Mouse (Mus musculus): ENCODE measurements around the gene Gm11639. TPM values are rescaled to one million over a fixed set of nuclear protein-coding genes. Genes with fewer than 3 reads are reported as not detected.

Gene Gm11639
- polyA plus RNA-seq, 1 experiment from 2014 or later = 0.16 TPM

GRCm38 (mm10) chr11:104661106-104661505 is 24.4 kb upstream of the Gm11639 start:
- no peak for ATAC-seq (ENCODE audit: low FRiP score)
- Histone ChIP-seq H3K27me3 (no peaks in the 10 kb centered on the region), H3K27ac (no peak overlapping the region), H3K9ac (no peak overlapping the region), H3K36me3 (no peaks in the 10 kb centered on the region), H3K4me2 (no peak overlapping the region), H3K4me1 (replicated peaks) (no peaks in the 10 kb centered on the region), H3K4me3 (no peak overlapping the region), H3K9me3 (no peaks in the 10 kb centered on the region)
- 89% methylated on average over 5 of the region's 5 CpGs for WGBS

GRCm38 (mm10) chr11:104661531-104662205 is 23.8 kb upstream of the Gm11639 start:
- Histone ChIP-seq H3K27me3 (no peaks in the 10 kb centered on the region), H3K27ac (no peak overlapping the region), H3K4me2 (no peak overlapping the region), H3K9me3 (no peaks in the 10 kb centered on the region), H3K4me3 (no peak overlapping the region), H3K4me1 (replicated peaks) (no peaks in the 10 kb centered on the region), H3K9ac (no peak overlapping the region), H3K36me3 (no peaks in the 10 kb centered on the region)
- no peak for ATAC-seq (ENCODE audit: low FRiP score)
- WGBS = 85% methylated on average over 20 of the region's 20 CpGs

GRCm38 (mm10) chr11:104662573-104662972 is 22.9 kb upstream of the Gm11639 start:
- Histone ChIP-seq H3K27ac (no peak overlapping the region), H3K9ac (no peak overlapping the region), H3K4me3 (no peak overlapping the region), H3K36me3 (no peaks in the 10 kb centered on the region), H3K4me2 (no peak overlapping the region), H3K4me1 (replicated peaks) (no peaks in the 10 kb centered on the region), H3K27me3 (no peaks in the 10 kb centered on the region), H3K9me3 (no peaks in the 10 kb centered on the region)
- no peak for ATAC-seq (ENCODE audit: low FRiP score)
- WGBS = 94% methylated on average over 11 of the region's 11 CpGs

- no peaks in the 10 kb centered on the region for H3K36me3 ChIP-seq
- H3K27ac ChIP-seq = no peak overlapping the region
- 81% methylated on average over 6 of the region's 6 CpGs for WGBS
- no peak overlapping the region for H3K4me2 ChIP-seq
- H3K4me1 ChIP-seq (replicated peaks) = no peaks in the 10 kb centered on the region
- H3K27me3 ChIP-seq = no peaks in the 10 kb centered on the region
- H3K9ac ChIP-seq = no peak overlapping the region
- no peaks in the 10 kb centered on the region for H3K9me3 ChIP-seq
- ATAC-seq (ENCODE audit: low FRiP score) = no peak
- H3K4me3 ChIP-seq = no peak overlapping the region
Observed at GRCm38 (mm10) chr11:104663241-104663877, 22.1 kb upstream of the Gm11639 start.

GRCm38 (mm10) chr11:104663878-104664261 is 21.6 kb upstream of the Gm11639 start:
- no peak for ATAC-seq (ENCODE audit: low FRiP score)
- Histone ChIP-seq H3K36me3 (no peaks in the 10 kb centered on the region), H3K4me1 (replicated peaks) (no peaks in the 10 kb centered on the region), H3K4me2 (no peak overlapping the region), H3K9me3 (no peaks in the 10 kb centered on the region), H3K9ac (no peak overlapping the region), H3K4me3 (no peak overlapping the region), H3K27ac (no peak overlapping the region), H3K27me3 (no peaks in the 10 kb centered on the region)
- WGBS = 86% methylated on average over 3 of the region's 3 CpGs

GRCm38 (mm10) chr11:104664441-104664840 is 21.1 kb upstream of the Gm11639 start:
- H3K9me3 ChIP-seq = no peaks in the 10 kb centered on the region
- H3K4me1 ChIP-seq (replicated peaks) = no peaks in the 10 kb centered on the region
- no peak overlapping the region for H3K4me3 ChIP-seq
- H3K4me2 ChIP-seq = no peak overlapping the region
- H3K36me3 ChIP-seq = no peaks in the 10 kb centered on the region
- no peak overlapping the region for H3K27ac ChIP-seq
- H3K27me3 ChIP-seq = no peaks in the 10 kb centered on the region
- ATAC-seq (ENCODE audit: low FRiP score) = no peak
- H3K9ac ChIP-seq = no peak overlapping the region

GRCm38 (mm10) chr11:104667399-104667798 is 18.1 kb upstream of the Gm11639 start:
- H3K4me2 ChIP-seq = no peak overlapping the region
- no peaks in the 10 kb centered on the region for H3K4me1 ChIP-seq (replicated peaks)
- ATAC-seq (ENCODE audit: low FRiP score) = no peak
- 81% methylated on average over 5 of the region's 5 CpGs for WGBS
- H3K36me3 ChIP-seq = no peaks in the 10 kb centered on the region
- no peaks in the 10 kb centered on the region for H3K9me3 ChIP-seq
- no peak overlapping the region for H3K9ac ChIP-seq
- H3K4me3 ChIP-seq = no peak overlapping the region
- no peak overlapping the region for H3K27ac ChIP-seq
- no peaks in the 10 kb centered on the region for H3K27me3 ChIP-seq

- no peak overlapping the region for H3K27ac ChIP-seq
- H3K36me3 ChIP-seq = no peaks in the 10 kb centered on the region
- no peaks in the 10 kb centered on the region for H3K9me3 ChIP-seq
- no peaks in the 10 kb centered on the region for H3K4me1 ChIP-seq (replicated peaks)
- WGBS = 76% methylated on average over 4 of the region's 4 CpGs
- H3K27me3 ChIP-seq = no peaks in the 10 kb centered on the region
- H3K4me2 ChIP-seq = no peak overlapping the region
- H3K9ac ChIP-seq = no peak overlapping the region
- H3K4me3 ChIP-seq = no peak overlapping the region
- no peak for ATAC-seq (ENCODE audit: low FRiP score)
Observed at GRCm38 (mm10) chr11:104673412-104673811, 12.1 kb upstream of the Gm11639 start.

- H3K4me2 ChIP-seq = no peak overlapping the region
- no peaks in the 10 kb centered on the region for H3K9me3 ChIP-seq
- no peak for ATAC-seq (ENCODE audit: low FRiP score)
- 94% methylated on average over 11 of the region's 11 CpGs for WGBS
- no peak overlapping the region for H3K27ac ChIP-seq
- H3K36me3 ChIP-seq = no peaks in the 10 kb centered on the region
- H3K27me3 ChIP-seq = no peaks in the 10 kb centered on the region
- no peak overlapping the region for H3K4me3 ChIP-seq
- no peaks in the 10 kb centered on the region for H3K4me1 ChIP-seq (replicated peaks)
- no peak overlapping the region for H3K9ac ChIP-seq
Observed at GRCm38 (mm10) chr11:104674768-104675167, 10.7 kb upstream of the Gm11639 start.

- Histone ChIP-seq H3K27ac (no peak overlapping the region), H3K9me3 (no peaks in the 10 kb centered on the region), H3K27me3 (no peaks in the 10 kb centered on the region), H3K9ac (no peak overlapping the region), H3K4me2 (no peak overlapping the region), H3K4me3 (no peak overlapping the region), H3K36me3 (no peaks in the 10 kb centered on the region), H3K4me1 (replicated peaks) (no peaks in the 10 kb centered on the region)
- 92% methylated on average over 6 of the region's 6 CpGs for WGBS
- no peak for ATAC-seq (ENCODE audit: low FRiP score)
Observed at GRCm38 (mm10) chr11:104693235-104693634, 7.7 kb downstream of the Gm11639 start.

- Histone ChIP-seq H3K4me2 (peak overlapping the region; percentile 17; the same call in 1 of the 2 replicates), H3K4me3 (no peak overlapping the region), H3K9me3 (no peaks in the 10 kb centered on the region), H3K36me3 (no peaks in the 10 kb centered on the region), H3K27me3 (no peaks in the 10 kb centered on the region), H3K4me1 (replicated peaks) (no peaks in the 10 kb centered on the region), H3K27ac (no peak overlapping the region), H3K9ac (no peak overlapping the region)
- 66% methylated on average over 15 of the region's 15 CpGs for WGBS
- no peak for ATAC-seq (ENCODE audit: low FRiP score)
Observed at GRCm38 (mm10) chr11:104704097-104704496, 18.6 kb downstream of the Gm11639 start.

- H3K27ac ChIP-seq = no peak overlapping the region
- no peak overlapping the region for H3K4me3 ChIP-seq
- H3K27me3 ChIP-seq = no peaks in the 10 kb centered on the region
- WGBS = 70% methylated on average over 2 of the region's 2 CpGs
- H3K4me2 ChIP-seq = no peak overlapping the region
- H3K9me3 ChIP-seq = no peaks in the 10 kb centered on the region
- no peak for ATAC-seq (ENCODE audit: low FRiP score)
- H3K36me3 ChIP-seq = no peaks in the 10 kb centered on the region
- H3K4me1 ChIP-seq (replicated peaks) = no peaks in the 10 kb centered on the region
- H3K9ac ChIP-seq = no peak overlapping the region
Observed at GRCm38 (mm10) chr11:104707084-104707483, 21.6 kb downstream of the Gm11639 start.

- Histone ChIP-seq H3K27ac (no peak overlapping the region), H3K4me1 (replicated peaks) (no peaks in the 10 kb centered on the region), H3K9ac (no peak overlapping the region), H3K4me3 (no peak overlapping the region), H3K27me3 (no peaks in the 10 kb centered on the region), H3K9me3 (no peaks in the 10 kb centered on the region), H3K36me3 (no peaks in the 10 kb centered on the region), H3K4me2 (no peak overlapping the region)
- no peak for ATAC-seq (ENCODE audit: low FRiP score)
- 89% methylated on average over 9 of the region's 9 CpGs for WGBS
Observed at GRCm38 (mm10) chr11:104744995-104745568, 59.6 kb downstream of the Gm11639 start.
